Mouse (Mus musculus) left cerebral cortex, postnatal 14 days (tissue): ENCODE results near the gene Prr22. TPM values are rescaled to one million over a fixed set of nuclear protein-coding genes. Genes with fewer than 3 reads are reported as not detected.

ENCODE experiments used
- DNase-seq, 2 experiments: peaks; one replicate each; pipeline ENCODE4 v3.0.0; 2021 to 2022; ENCODE audit warnings: low spot score in 2 of 2, mixed read lengths in 1 of 2
- intact Hi-C: fragments of 180-260 bp; cut with DNase I; formaldehyde crosslinking; loops from one replicate; pipeline ENCODE4 v1.15.1; 2025
- total RNA-seq, 2 experiments: library from RNA; stranded (reverse); gene quantifications; 2 replicates each; pipeline ENCODE4 v1.2.3; 2021

Gene Prr22
- total RNA-seq, 2 experiments from 2014 or later = 0.51 to 0.94 TPM

GRCm38 (mm10) chr17:56758132-56758531 lies 11.9 kb upstream of the Prr22 start:
- intact Hi-C loops = no loop called here
- peak; percentile 65 to 77 for DNase-seq

GRCm38 (mm10) chr17:56759261-56759660 lies 10.8 kb upstream of the Prr22 start:
- intact Hi-C loops = no loop called here

DNA sequence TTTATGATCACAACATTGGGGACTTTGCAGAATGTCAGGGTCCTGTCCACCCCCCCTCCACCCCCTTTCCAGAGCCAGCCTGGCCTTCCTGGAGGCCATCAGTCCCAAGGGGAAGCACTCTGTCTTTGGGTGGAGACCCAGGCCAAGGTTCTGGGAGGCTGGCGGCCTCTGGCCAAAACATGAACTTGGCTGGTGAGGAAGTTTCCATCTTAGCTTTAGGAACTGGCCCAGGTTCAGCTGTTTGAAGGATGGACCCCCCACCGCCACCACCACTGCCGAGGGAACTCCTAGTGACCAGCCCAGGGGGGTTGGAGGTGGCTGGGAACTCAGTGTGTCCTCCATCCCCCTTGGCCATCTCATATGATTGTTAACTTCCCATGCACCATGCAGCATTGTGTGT lies 9.0 kb upstream of the Prr22 start:
- no peak for DNase-seq
- intact Hi-C loops = no loop called here

More at GRCm38 (mm10) chr17:56759261-56759660, 10.8 kb upstream of the Prr22 start:
- no peak for DNase-seq

- intact Hi-C loops = no loop called here
- DNase-seq = peak; percentile 87 to 89
These were observed 8.0 kb upstream of the Prr22 start for GRCm38 (mm10) chr17:56761991-56762410.

DNA sequence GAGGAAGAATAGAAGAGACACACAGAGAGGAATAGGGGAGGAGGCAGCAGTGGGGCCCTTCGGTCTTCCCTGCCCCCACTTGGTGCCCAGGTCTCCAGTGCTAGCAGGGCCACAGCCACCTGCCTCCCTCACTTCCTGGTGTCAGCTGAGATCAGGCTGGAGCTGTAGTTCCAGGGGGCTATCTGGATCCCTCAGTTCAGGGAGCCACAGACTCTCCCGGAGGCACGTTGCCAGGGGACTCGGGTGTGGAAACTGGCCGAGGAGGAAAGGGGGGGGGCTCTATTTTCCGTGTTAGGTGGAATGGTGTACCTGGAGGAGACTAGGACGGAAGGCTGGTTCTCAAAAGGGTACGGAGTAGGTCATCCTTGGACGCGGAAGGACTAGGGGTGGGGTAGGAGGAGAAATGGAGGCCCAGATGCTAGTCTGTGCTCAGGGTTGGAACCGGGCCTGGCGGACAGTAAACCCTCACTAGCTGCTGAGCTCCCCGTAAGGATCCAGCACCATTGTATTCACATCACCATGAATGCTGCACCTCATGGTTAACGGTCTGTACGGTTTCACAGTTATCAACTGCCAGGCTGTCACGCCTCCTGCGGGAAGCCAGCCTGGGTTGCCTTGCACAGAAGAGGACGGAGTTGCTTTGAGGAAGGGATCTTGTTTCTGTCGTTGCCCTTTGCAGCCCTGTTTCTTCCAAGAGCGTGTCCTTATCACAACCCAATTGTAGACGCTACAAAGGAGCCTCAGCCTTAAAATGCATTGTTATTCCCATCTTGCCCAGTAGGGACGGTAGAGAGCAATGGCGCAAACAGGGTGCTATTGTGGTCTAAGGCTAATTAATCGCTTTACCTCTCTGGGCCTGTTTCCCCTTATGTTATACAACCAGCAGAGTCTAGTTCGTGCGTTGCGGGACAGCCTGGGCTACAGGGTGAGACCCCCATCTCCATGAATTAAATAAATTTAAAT lies 7.0 kb upstream of the Prr22 start:
- intact Hi-C loops = no loop called here
- peak; percentile 75 to 80 for DNase-seq

GRCm38 (mm10) chr17:56763741-56764250 lies 6.3 kb upstream of the Prr22 start:
- intact Hi-C loops = no loop called here
- no peak for DNase-seq

GRCm38 (mm10) chr17:56764474-56765354 lies 5.3 kb upstream of the Prr22 start, which contains the start of gene Dus3l:
Dus3l (plus strand) TSS chr17:56764757.
- DNase-seq = peak; percentile 84 to 92
- intact Hi-C loops = no loop called here

DNA sequence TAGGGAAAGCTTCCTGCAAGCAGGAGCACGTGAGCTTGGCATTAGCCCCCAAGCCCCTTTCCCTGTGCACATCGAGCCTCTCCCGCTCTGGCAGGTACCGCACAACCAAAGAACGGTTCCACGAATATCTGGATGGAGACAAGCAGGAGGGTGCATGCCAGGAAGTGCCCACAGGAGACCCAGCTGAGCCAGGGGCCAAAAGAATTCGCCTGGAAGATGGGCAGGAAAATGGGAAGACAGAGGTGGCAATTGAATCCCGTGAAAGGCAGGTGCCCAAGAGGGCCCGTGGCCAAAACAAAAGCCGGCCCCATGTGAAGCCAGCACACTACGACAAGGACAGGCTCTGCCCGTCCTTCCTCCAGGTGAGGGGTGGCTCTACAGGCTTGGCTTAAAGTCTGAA lies 4.6 kb upstream of the Prr22 start:
- intact Hi-C loops = no loop called here
- DNase-seq = no peak

GRCm38 (mm10) chr17:56766631-56767405 lies 3.2 kb upstream of the Prr22 start:
- no peak for DNase-seq
- intact Hi-C loops = no loop called here

GRCm38 (mm10) chr17:56767531-56768135 lies 2.4 kb upstream of the Prr22 start:
- intact Hi-C loops = no loop called here
- DNase-seq = no peak

DNA sequence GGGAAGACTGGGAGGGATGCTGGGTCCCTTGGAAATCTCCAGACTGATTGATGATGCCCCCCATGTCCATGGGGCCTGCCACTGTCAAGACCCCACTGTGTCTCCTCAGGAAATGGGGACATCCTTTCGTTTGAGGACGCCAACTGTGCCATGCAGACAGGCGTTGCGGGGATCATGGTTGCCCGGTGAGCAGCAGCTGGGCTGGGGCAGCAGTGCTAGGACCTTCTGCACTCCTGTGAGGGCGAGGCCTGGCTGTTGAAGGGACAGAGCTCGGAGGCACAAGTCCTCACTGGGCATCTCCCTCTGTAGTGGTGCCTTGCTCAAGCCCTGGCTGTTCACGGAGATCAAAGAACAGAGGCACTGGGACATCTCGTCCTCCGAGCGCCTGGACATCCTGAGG lies 1.1 kb upstream of the Prr22 start:
- DNase-seq = no peak
- intact Hi-C loops = no loop called here

DNA sequence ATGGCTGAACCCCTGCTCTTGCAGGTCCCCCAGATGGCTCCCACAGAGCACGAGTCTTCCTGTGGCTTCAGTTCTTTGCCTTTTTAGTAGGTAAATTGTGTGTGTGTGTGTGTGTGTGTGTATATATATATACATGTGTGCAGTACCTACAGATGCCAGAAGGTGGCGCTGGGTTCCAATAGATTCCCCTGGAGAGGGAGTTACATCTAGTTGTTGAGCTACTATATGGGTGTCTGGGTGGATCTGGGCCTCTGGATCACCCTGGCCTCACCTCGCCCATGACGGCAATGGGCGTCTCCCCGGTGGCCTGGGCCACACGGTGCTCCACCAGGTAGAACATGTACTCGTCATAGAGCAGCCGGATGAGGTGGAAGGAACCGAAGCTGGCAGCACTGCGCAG lies 7.5 kb downstream of the Prr22 start:
- DNase-seq = no peak

DNA sequence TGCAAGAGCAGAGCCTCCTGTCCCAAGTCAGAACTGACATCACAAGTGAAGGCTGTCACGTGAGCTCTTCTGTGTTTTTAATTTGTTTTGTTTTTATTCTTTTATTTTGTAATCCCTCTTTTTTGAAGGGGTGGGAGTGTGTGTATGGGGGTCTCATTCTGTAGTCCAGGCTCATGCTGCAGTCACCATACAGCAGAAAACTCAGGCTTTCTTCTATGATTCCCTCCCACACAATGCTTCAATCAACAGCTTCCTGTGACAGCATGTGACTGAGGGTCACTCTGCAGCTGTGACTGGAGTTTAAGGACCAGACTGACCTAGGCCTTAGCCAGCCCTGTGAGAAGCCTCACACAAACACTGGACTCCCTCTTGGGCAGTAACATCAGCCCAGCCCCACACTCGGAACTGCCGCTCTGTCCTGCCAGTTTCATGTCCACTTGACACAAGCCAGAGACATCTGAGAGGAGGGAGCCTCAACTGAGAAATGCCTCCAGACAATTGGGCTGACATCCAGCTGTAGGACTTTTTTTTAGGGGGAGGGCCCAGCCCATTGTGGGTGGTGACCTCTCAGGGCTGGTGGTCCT lies 8.8 kb downstream of the Prr22 start:
- no peak for DNase-seq
- intact Hi-C loops = no loop called here

More for the DNA sequence above, 7.5 kb downstream of the Prr22 start:
- intact Hi-C loops = no loop called here

- DNase-seq = no peak
- intact Hi-C loops = no loop called here
These were observed 10.4 kb downstream of the Prr22 start for GRCm38 (mm10) chr17:56780291-56780978.

DNA sequence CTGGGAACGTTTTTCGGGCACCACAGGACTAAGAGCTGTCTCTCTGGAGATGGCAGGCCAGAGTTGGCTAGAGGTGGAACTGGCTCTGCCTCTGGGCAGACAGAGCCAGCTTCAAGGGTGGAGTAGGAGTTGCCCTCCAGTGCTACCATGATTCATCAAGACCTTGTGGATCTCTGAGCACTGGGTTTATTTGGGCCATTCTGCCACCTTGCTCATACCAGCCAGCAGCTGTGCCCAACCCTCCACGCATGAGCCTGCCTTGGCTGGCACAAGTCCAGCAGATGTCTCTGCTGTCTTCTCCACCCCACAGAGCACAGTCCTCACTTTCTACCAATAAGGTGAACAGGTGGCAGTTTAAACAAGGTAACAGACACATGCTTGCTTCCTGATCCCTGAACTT lies 18.8 kb downstream of the Prr22 start:
- intact Hi-C loops = no loop called here
- DNase-seq = no peak

DNA sequence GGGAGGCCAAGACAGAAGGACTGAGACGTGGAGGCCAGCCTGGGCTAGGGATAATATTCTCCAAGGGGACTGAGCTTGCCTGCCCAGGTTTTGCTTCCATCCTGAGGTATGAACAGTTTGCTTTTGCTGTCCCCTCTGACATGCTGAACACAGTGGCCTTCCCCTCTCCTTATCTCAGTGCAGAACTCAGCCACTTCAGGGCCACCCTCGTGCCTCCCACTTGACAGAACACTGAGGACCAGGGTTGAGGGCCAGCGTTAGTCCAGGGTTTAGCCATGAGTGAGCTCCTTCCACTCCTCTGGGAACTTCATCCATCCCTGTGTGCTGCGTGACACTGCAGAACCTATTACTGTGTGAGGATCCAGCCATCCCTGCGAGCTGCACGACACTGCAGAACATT lies 19.2 kb downstream of the Prr22 start:
- intact Hi-C loops = no loop called here
- no peak for DNase-seq

GRCm38 (mm10) chr17:56792588-56792987 lies 22.5 kb downstream of the Prr22 start:
- intact Hi-C loops = no loop called here

More at GRCm38 (mm10) chr17:56792588-56792987, 22.5 kb downstream of the Prr22 start:
- DNase-seq = no peak
